Mouse (Mus musculus) cerebellum, adult 2 months (tissue): ENCODE measurements around the gene Brip1. TPM values are rescaled to one million over a fixed set of nuclear protein-coding genes. Genes with fewer than 3 reads are reported as not detected.

ENCODE experiments used
- DNase-seq, 2 experiments: peaks; one replicate each; pipeline ENCODE4 v3.0.0; 2021
- H3K27ac ChIP-seq: fragments of 200-500 bp; 2 replicates; pipeline ENCODE4 v1.5.1; 2012; ENCODE audit warnings: low read length, control low read depth, inconsistent platforms; ENCODE audit not compliant: insufficient read depth
- H3K27me3 ChIP-seq: fragments of 200-500 bp; 2 replicates; pipeline ENCODE4 v1.6.1; 2012; ENCODE audit warnings: inconsistent platforms, mild to moderate bottlenecking, low read length, moderate library complexity; ENCODE audit not compliant: control insufficient read depth, insufficient read depth
- H3K4me1 ChIP-seq: fragments of 200-500 bp; 2 replicates; pipeline ENCODE4 v1.6.1; 2011; ENCODE audit warnings: low read length; ENCODE audit not compliant: control insufficient read depth, insufficient read depth
- H3K4me3 ChIP-seq: fragments of 200-500 bp; replicated peaks from 2 replicates; pipeline ENCODE3; 2011; ENCODE audit warnings: mild to moderate bottlenecking, low read depth, low read length, control low read depth; ENCODE audit not compliant: insufficient read depth
- CTCF ChIP-seq: fragments of 200-500 bp; IDR thresholded peaks from 2 replicates; pipeline ENCODE4 v1.5.1; 2011; ENCODE audit warnings: low read depth, mild to moderate bottlenecking, control low read depth, low read length, moderate library complexity, borderline replicate concordance; ENCODE audit not compliant: insufficient read depth
- POLR2A ChIP-seq: fragments of 200-500 bp; IDR thresholded peaks from 2 replicates; pipeline ENCODE4 v1.6.1; 2011; ENCODE audit warnings: low read length, control low read depth, borderline replicate concordance; ENCODE audit not compliant: insufficient read depth
- WGBS: fragments of 180-500 bp; shearing (Covaris S2); methylation state at CpG from one replicate; pipeline ENCODE4 v1.1.7; 2018; 5-methylcytosine and 5-hydroxymethylcytosine counted together
- polyA plus RNA-seq: library from polyadenylated mRNA; depleted of rRNA; stranded (reverse); fragments of >200 nt; gene quantifications from 2 replicates; pipeline ENCODE4 v1.2.3, GENCODE M21; 2012

The Brip1 gene
- polyA plus RNA-seq, 1 experiment, result 0.03 TPM

DNA sequence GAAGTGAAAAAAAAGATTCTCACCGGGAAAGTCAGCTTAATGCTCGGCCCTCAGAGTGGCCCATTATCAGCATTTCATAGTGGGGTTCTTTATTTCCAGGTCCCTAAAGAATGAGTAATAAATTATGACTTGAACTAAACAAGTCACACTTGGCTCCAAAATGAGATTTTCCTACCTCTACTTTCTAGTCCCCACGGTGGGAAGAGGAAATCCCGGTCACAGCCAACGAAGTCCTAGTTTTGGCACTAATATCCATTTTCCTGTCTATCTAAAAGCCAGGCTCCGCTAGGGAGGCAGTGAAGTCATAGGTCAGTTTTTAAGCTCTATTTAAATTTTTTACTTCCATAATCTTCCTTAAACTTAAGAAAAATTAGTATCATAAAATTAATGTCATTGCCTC is 99.8 kb downstream of the Brip1 start:
- H3K4me1 ChIP-seq, result no peaks in the 10 kb centered on the region
- H3K27me3 ChIP-seq, result no peaks in the 10 kb centered on the region
- no peak for DNase-seq
- H3K4me3 ChIP-seq, result no peak overlapping the region
- no peak overlapping the region for H3K27ac ChIP-seq
- TF ChIP-seq POLR2A (no peak), CTCF (no peak)
- WGBS, result 78% methylated on average over 6 of the region's 6 CpGs

DNA sequence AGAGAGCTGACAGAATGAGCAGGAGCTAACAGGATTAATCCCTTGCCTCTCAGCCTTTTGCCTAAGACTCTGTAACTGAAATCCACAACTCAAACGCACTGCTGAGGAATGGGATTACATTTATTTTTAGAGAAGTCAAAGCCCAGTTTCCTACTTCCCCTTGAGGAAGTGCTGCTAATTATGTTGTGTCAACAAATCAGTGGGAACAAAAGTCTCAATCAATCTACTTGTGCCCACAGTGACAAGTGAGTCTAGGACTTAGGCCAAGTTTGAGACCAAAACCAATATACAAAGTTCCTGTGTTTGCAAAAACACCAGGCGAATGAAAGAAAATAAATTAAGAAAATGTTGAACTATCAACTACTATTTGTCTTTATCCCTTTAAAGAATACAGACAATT is 101.7 kb downstream of the Brip1 start:
- TF ChIP-seq CTCF, result no peak
- TF ChIP-seq POLR2A, result no peak
- H3K4me3 ChIP-seq, result no peak overlapping the region
- WGBS, result 80% methylated on average over 2 of the region's 2 CpGs
- DNase-seq, result no peak
- no peaks in the 10 kb centered on the region for H3K4me1 ChIP-seq
- H3K27me3 ChIP-seq, result no peaks in the 10 kb centered on the region
- no peak overlapping the region for H3K27ac ChIP-seq

DNA sequence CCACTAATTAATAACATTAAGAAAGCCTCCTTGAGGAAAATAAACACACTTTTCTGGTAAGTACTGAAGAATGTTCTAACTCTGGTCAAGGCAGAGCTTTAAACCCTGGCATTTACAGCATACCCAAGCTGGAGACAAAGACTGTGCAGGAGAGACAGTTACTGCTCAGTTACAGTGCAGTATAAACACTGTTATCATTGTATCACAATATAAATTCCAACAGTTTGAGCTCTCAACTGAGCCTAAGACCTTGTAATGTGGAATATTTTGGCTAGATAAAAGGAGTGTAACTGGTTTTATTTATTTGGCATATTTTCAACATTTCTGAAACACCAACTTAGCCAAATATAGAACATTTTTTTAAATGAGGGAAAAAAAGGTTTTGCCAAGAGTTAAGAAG is 112.2 kb downstream of the Brip1 start:
- DNase-seq, result no peak
- TF ChIP-seq POLR2A (no peak), CTCF (no peak)
- no peak overlapping the region for H3K27ac ChIP-seq
- no peak overlapping the region for H3K4me3 ChIP-seq
- H3K27me3 ChIP-seq, result no peaks in the 10 kb centered on the region
- no peaks in the 10 kb centered on the region for H3K4me1 ChIP-seq

DNA sequence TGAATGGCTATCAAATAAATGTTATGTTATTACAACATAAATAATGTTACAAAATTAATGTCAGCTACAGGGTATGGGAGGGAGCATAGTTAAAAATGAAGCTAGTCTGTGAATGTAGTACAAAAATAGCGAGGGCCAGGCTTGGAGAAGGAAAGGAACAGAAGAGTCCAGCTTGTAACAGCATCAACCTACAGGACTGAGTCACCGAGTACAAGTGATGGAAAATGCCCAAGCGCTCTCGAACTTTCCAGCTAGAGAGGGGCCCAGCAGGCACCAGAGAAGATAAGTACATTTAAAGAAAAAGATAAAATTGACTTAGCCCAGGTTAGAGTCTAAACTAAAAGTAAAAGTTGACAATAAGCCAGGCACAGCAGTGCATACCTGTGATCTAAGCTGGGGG is 116.5 kb downstream of the Brip1 start:
- TF ChIP-seq POLR2A (no peak), CTCF (no peak)
- WGBS, result 85% methylated on average over 4 of the region's 4 CpGs
- Histone ChIP-seq H3K27me3 (no peaks in the 10 kb centered on the region), H3K27ac (no peak overlapping the region), H3K4me3 (no peak overlapping the region), H3K4me1 (no peaks in the 10 kb centered on the region)
- no peak for DNase-seq

DNA sequence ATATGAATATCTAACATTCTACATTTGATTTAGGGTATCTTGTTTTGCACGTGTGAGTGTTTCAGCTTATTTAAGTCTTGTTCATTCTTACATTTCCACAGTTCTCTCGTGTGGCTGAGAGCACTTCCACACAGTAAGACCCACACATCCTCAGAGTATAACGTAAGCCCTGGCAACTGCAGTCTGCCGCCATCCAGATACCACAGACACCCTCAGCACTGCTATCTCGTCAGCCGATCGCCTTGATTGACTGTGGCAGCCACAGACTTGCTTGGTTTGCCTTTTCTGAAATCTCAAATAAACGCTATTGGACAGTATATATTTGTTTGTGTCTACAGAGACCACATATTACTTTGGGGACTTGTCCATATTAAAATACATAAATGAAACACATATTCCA is 123.0 kb downstream of the Brip1 start:
- H3K4me3 ChIP-seq, result no peak overlapping the region
- no peak for TF ChIP-seq POLR2A
- TF ChIP-seq CTCF, result no peak
- WGBS, result 86% methylated on average over 8 of the region's 8 CpGs

DNA sequence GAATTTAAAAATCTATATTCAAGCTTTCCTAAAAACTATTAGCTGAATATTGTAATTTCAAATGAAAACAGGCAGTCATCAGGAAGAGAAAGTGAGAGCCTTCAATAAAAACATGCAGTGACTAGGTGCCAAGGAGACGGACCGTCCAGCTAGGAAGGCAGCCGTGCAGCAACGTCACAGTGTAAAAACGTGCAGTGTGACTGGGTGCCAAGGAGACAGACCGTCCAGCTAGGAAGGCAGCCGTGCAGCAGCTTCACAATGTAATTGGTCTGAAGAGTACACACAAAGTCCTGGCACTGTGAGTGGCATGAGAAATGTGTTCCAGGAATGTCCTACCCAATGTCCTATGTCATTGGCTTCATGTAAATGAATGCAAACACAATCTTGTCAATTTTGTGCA is 124.0 kb downstream of the Brip1 start:
- Histone ChIP-seq H3K4me3 (no peak overlapping the region), H3K4me1 (no peaks in the 10 kb centered on the region), H3K27me3 (no peaks in the 10 kb centered on the region), H3K27ac (no peak overlapping the region)
- TF ChIP-seq POLR2A, result no peak
- no peak for TF ChIP-seq CTCF
- DNase-seq, result no peak
- 9% methylated on average over 7 of the region's 7 CpGs for WGBS

More for the DNA sequence above, 123.0 kb downstream of the Brip1 start:
- no peak for DNase-seq
- no peaks in the 10 kb centered on the region for H3K4me1 ChIP-seq
- no peak overlapping the region for H3K27ac ChIP-seq
- H3K27me3 ChIP-seq, result no peaks in the 10 kb centered on the region

DNA sequence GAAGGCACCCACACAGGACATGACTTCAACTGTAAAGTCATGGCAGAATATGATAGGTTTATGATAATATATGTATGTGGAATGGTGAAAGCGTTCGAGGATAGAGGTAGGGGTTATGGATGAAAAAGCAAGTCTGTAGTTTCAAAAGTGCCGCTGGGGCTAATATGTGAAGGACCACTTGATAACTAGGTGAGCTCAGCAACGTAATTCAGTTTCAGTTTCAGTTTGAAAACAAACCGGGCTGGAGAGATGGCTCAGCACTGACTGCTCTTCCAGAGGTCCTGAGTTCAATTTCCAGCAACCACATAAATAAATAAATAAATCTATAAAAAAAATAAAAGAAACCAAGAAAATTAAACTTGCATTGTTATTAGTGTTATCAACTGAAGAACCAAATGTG is 124.6 kb downstream of the Brip1 start:
- DNase-seq, result no peak
- H3K27ac ChIP-seq, result no peak overlapping the region
- no peaks in the 10 kb centered on the region for H3K27me3 ChIP-seq
- WGBS, result 96% methylated on average over 5 of the region's 5 CpGs
- TF ChIP-seq CTCF, result no peak
- TF ChIP-seq POLR2A, result no peak
- H3K4me1 ChIP-seq, result no peaks in the 10 kb centered on the region
- H3K4me3 ChIP-seq, result no peak overlapping the region

DNA sequence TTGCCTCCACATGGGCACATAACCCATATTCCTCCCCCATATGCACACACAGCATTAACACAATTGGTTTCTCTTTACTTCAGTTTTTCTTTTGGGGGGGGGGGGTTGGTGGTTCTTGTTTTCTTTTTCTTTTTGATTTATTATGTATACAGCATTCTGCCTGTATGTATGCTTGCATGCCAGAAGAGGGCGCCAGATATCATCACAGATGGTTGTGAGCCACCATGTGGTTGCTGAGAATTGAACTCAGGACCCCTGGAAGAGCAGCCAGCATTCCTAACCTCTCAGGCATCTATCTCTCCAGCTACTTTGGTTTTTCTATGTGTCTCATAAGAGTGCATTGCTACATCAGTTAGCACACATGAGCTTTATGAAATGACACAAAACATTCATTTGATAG is 125.6 kb downstream of the Brip1 start:
- no peak overlapping the region for H3K4me3 ChIP-seq
- 96% methylated on average over 1 of the region's 1 CpGs for WGBS
- H3K27me3 ChIP-seq, result no peaks in the 10 kb centered on the region
- no peaks in the 10 kb centered on the region for H3K4me1 ChIP-seq
- no peak for DNase-seq
- H3K27ac ChIP-seq, result no peak overlapping the region
- TF ChIP-seq POLR2A (no peak), CTCF (no peak)

DNA sequence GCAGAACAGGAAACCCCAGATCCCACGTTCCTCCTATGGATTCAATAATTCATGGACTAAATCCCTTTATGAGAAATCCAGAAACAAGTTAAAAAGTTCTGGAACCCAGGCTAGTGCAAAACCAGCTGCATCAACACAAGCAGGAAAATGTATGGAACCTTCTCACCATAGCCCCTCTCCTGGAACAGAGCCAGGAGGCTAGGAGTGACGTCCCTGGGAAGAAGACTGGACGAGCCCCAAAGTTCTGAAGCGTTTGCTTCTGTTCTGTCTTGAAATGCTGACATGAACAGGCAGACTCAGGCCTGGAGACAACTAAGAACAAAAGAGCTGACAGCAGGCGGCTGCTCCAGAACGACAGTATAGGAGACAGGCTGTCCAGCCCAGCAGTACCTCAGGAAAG is 132.3 kb downstream of the Brip1 start:
- 42% methylated on average over 6 of the region's 6 CpGs for WGBS
- TF ChIP-seq CTCF (no peak), POLR2A (no peak)

More for the DNA sequence above, 132.3 kb downstream of the Brip1 start:
- Histone ChIP-seq H3K27ac (no peak overlapping the region), H3K4me1 (no peaks in the 10 kb centered on the region), H3K27me3 (no peaks in the 10 kb centered on the region), H3K4me3 (no peak overlapping the region)
- DNase-seq, result no peak
